Mouse (Mus musculus) left cerebral cortex, adult 11 months (tissue): ENCODE measurements around the gene Henmt1.

Source experiments
- DNase-seq: peaks from one replicate; pipeline ENCODE4 v3.0.0; 2022; ENCODE audit warnings: low spot score

Henmt1 gene

GRCm38 (mm10) chr3:108939573-108939972 is at the start of gene Henmt1:
Gene Henmt1, plus strand, starts transcription at chr3:108939873.
- no peak for DNase-seq

- DNase-seq = no peak
These were observed 49.8 kb upstream of the Henmt1 start, which contains the start of gene Fndc7 for GRCm38 (mm10) chr3:108889908-108890307. Gene Fndc7, minus strand, starts transcription at chr3:108890008.

GRCm38 (mm10) chr3:108892080-108892479 is 47.6 kb upstream of the Henmt1 start:
- DNase-seq = no peak

- no peak for DNase-seq
These were observed 46.8 kb upstream of the Henmt1 start for GRCm38 (mm10) chr3:108892914-108893313.

- DNase-seq = no peak
These were observed 41.0 kb upstream of the Henmt1 start for GRCm38 (mm10) chr3:108898640-108899039.

GRCm38 (mm10) chr3:108900147-108900546 is 39.5 kb upstream of the Henmt1 start:
- DNase-seq = no peak

- DNase-seq = no peak
These were observed 39.0 kb upstream of the Henmt1 start for GRCm38 (mm10) chr3:108900681-108901080.

- no peak for DNase-seq
These were observed 37.6 kb upstream of the Henmt1 start for GRCm38 (mm10) chr3:108902038-108902437.

GRCm38 (mm10) chr3:108902934-108903333 is 36.7 kb upstream of the Henmt1 start:
- DNase-seq = no peak

- DNase-seq = no peak
These were observed 29.2 kb upstream of the Henmt1 start for GRCm38 (mm10) chr3:108910303-108911080.

- no peak for DNase-seq
These were observed 28.6 kb upstream of the Henmt1 start for GRCm38 (mm10) chr3:108911081-108911547.

- DNase-seq = peak; percentile 92
These were observed 27.9 kb upstream of the Henmt1 start, which contains the start of gene Prpf38b for GRCm38 (mm10) chr3:108911548-108912413. Gene Prpf38b, minus strand, starts transcription at chr3:108911727.

GRCm38 (mm10) chr3:108915999-108916398 is 23.7 kb upstream of the Henmt1 start:
- DNase-seq = no peak

GRCm38 (mm10) chr3:108916857-108917256 is 22.8 kb upstream of the Henmt1 start:
- no peak for DNase-seq

GRCm38 (mm10) chr3:108917986-108918385 is 21.7 kb upstream of the Henmt1 start:
- DNase-seq = no peak

- DNase-seq = no peak
These were observed 20.8 kb upstream of the Henmt1 start for GRCm38 (mm10) chr3:108918852-108919251.

- DNase-seq = no peak
These were observed 19.1 kb upstream of the Henmt1 start for GRCm38 (mm10) chr3:108920442-108921070.

- no peak for DNase-seq
These were observed 17.9 kb upstream of the Henmt1 start for GRCm38 (mm10) chr3:108921822-108922221.

- no peak for DNase-seq
These were observed 14.0 kb upstream of the Henmt1 start for GRCm38 (mm10) chr3:108925677-108926076.

- no peak for DNase-seq
These were observed 13.4 kb upstream of the Henmt1 start for GRCm38 (mm10) chr3:108926308-108926707.

- DNase-seq = no peak
These were observed 6.1 kb upstream of the Henmt1 start for GRCm38 (mm10) chr3:108933557-108933956.

- no peak for DNase-seq
These were observed 982 bp upstream of the Henmt1 start for GRCm38 (mm10) chr3:108938691-108939090.
